Mouse (Mus musculus): ENCODE results near the gene Dot1l. TPM values are rescaled to one million over a fixed set of nuclear protein-coding genes. Genes with fewer than 3 reads are reported as not detected.

Dot1l gene
- polyA plus RNA-seq, 1 experiment from 2014 or later: 25.7 TPM

- Histone ChIP-seq H3K9ac (no peak overlapping the region), H3K4me2 (no peak overlapping the region), H3K27me3 (replicated peaks) (peaks cover 61% of the 10 kb centered on the region), H3K4me3 (peak overlapping the region; percentile 4; the same call in 1 of the 2 replicates), H3K9me3 (replicated peaks) (peaks cover 13% of the 10 kb centered on the region; the same call in 1 of the 2 replicates), H3K4me1 (replicated peaks) (peaks cover 46% of the 10 kb centered on the region), H3K36me3 (peaks cover 3% of the 10 kb centered on the region; the same call in 1 of the 2 replicates), H3K27ac (ENCODE audit: poor library complexity, severe bottlenecking) (no peak overlapping the region)
- WGBS: 48% methylated on average over 30 of the region's 30 CpGs
- no peak for ATAC-seq (ENCODE audit: insufficient number of reproducible peaks, low FRiP score)
Observed at GRCm38 (mm10) chr10:80835617-80836016, 80.6 kb downstream of the Dot1l start.

- peaks cover 74% of the 10 kb centered on the region for H3K27me3 ChIP-seq (replicated peaks)
Observed at GRCm38 (mm10) chr10:80836949-80837379, 82.0 kb downstream of the Dot1l start.

GRCm38 (mm10) chr10:80837827-80838226 lies 82.8 kb downstream of the Dot1l start:
- H3K27ac ChIP-seq (ENCODE audit: poor library complexity, severe bottlenecking): peak overlapping the region; percentile 49
- no peaks in the 10 kb centered on the region for H3K36me3 ChIP-seq
- H3K9ac ChIP-seq: no peak overlapping the region
- H3K4me2 ChIP-seq: peak overlapping the region; percentile 8; the same call in 1 of the 2 replicates
- peaks cover 30% of the 10 kb centered on the region for H3K4me1 ChIP-seq (replicated peaks)
- no peak overlapping the region for H3K4me3 ChIP-seq
- peaks cover 81% of the 10 kb centered on the region for H3K27me3 ChIP-seq (replicated peaks)
- peaks cover 13% of the 10 kb centered on the region; the same call in 1 of the 2 replicates for H3K9me3 ChIP-seq (replicated peaks)
- WGBS: 26% methylated on average over 2 of the region's 2 CpGs
- ATAC-seq (ENCODE audit: insufficient number of reproducible peaks, low FRiP score): 0 out of 2 replicates have a peak, but pooled peaks have one; percentile 27

More at GRCm38 (mm10) chr10:80836949-80837379, 82.0 kb downstream of the Dot1l start:
- H3K9me3 ChIP-seq (replicated peaks): peaks cover 13% of the 10 kb centered on the region; the same call in 1 of the 2 replicates
- H3K4me2 ChIP-seq: no peak overlapping the region
- peaks cover 33% of the 10 kb centered on the region for H3K4me1 ChIP-seq (replicated peaks)
- 42% methylated on average over 7 of the region's 7 CpGs for WGBS
- H3K27ac ChIP-seq (ENCODE audit: poor library complexity, severe bottlenecking): no peak overlapping the region
- no peak for ATAC-seq (ENCODE audit: insufficient number of reproducible peaks, low FRiP score)
- no peaks in the 10 kb centered on the region for H3K36me3 ChIP-seq
- H3K9ac ChIP-seq: no peak overlapping the region
- no peak overlapping the region for H3K4me3 ChIP-seq

- Histone ChIP-seq H3K4me1 (replicated peaks) (peaks cover 31% of the 10 kb centered on the region), H3K36me3 (no peaks in the 10 kb centered on the region), H3K4me3 (no peak overlapping the region), H3K4me2 (0 out of 2 replicates have a peak overlapping the region, but pooled peaks have one; percentile 8), H3K27me3 (replicated peaks) (peaks cover 81% of the 10 kb centered on the region), H3K9ac (no peak overlapping the region), H3K9me3 (replicated peaks) (peaks cover 13% of the 10 kb centered on the region; the same call in 1 of the 2 replicates), H3K27ac (ENCODE audit: poor library complexity, severe bottlenecking) (peak overlapping the region; percentile 49)
- 67% methylated on average over 2 of the region's 2 CpGs for WGBS
- no peak for ATAC-seq (ENCODE audit: insufficient number of reproducible peaks, low FRiP score)
Observed at GRCm38 (mm10) chr10:80838346-80838912, 83.4 kb downstream of the Dot1l start.

GRCm38 (mm10) chr10:80839848-80840247 lies 84.8 kb downstream of the Dot1l start:
- no peak overlapping the region for H3K4me3 ChIP-seq
- no peak overlapping the region for H3K27ac ChIP-seq (ENCODE audit: poor library complexity, severe bottlenecking)
- no peak overlapping the region for H3K9ac ChIP-seq
- H3K9me3 ChIP-seq (replicated peaks): peaks cover 6% of the 10 kb centered on the region; the same call in 1 of the 2 replicates
- H3K4me2 ChIP-seq: no peak overlapping the region
- peaks cover 37% of the 10 kb centered on the region for H3K4me1 ChIP-seq (replicated peaks)
- no peaks in the 10 kb centered on the region for H3K36me3 ChIP-seq
- peaks cover 81% of the 10 kb centered on the region for H3K27me3 ChIP-seq (replicated peaks)
- ATAC-seq (ENCODE audit: insufficient number of reproducible peaks, low FRiP score): no peak
- 61% methylated on average over 6 of the region's 6 CpGs for whole genome bisulfite sequencing

- no peaks in the 10 kb centered on the region for H3K9me3 ChIP-seq (replicated peaks)
- peaks cover 30% of the 10 kb centered on the region for H3K4me1 ChIP-seq (replicated peaks)
- no peak overlapping the region for H3K27ac ChIP-seq (ENCODE audit: poor library complexity, severe bottlenecking)
- no peak overlapping the region for H3K9ac ChIP-seq
- 79% methylated on average over 2 of the region's 2 CpGs for WGBS
- H3K36me3 ChIP-seq: no peaks in the 10 kb centered on the region
- no peak overlapping the region for H3K4me2 ChIP-seq
- H3K27me3 ChIP-seq (replicated peaks): peaks cover 80% of the 10 kb centered on the region
- no peak overlapping the region for H3K4me3 ChIP-seq
- ATAC-seq (ENCODE audit: insufficient number of reproducible peaks, low FRiP score): no peak
Observed at GRCm38 (mm10) chr10:80841685-80842084, 86.7 kb downstream of the Dot1l start.

GRCm38 (mm10) chr10:80842334-80842733 lies 87.3 kb downstream of the Dot1l start:
- Histone ChIP-seq H3K27me3 (replicated peaks) (peaks cover 73% of the 10 kb centered on the region), H3K27ac (ENCODE audit: poor library complexity, severe bottlenecking) (no peak overlapping the region), H3K4me2 (no peak overlapping the region), H3K9ac (no peak overlapping the region), H3K9me3 (replicated peaks) (no peaks in the 10 kb centered on the region), H3K4me3 (no peak overlapping the region), H3K36me3 (no peaks in the 10 kb centered on the region), H3K4me1 (replicated peaks) (peaks cover 23% of the 10 kb centered on the region)
- ATAC-seq (ENCODE audit: insufficient number of reproducible peaks, low FRiP score): no peak
- 78% methylated on average over 15 of the region's 15 CpGs for WGBS

GRCm38 (mm10) chr10:80843087-80843930 lies 88.3 kb downstream of the Dot1l start:
- Histone ChIP-seq H3K36me3 (no peaks in the 10 kb centered on the region), H3K27ac (ENCODE audit: poor library complexity, severe bottlenecking) (no peak overlapping the region), H3K4me1 (replicated peaks) (peaks cover 15% of the 10 kb centered on the region), H3K27me3 (replicated peaks) (peaks cover 65% of the 10 kb centered on the region), H3K4me2 (peak overlapping the region; percentile 88), H3K4me3 (peak overlapping the region; percentile 50), H3K9ac (peak overlapping the region; percentile 70), H3K9me3 (replicated peaks) (no peaks in the 10 kb centered on the region)
- WGBS: 11% methylated on average over 32 of the region's 32 CpGs
- ATAC-seq (ENCODE audit: insufficient number of reproducible peaks, low FRiP score): no peak

- no peak for ATAC-seq (ENCODE audit: insufficient number of reproducible peaks, low FRiP score)
- peak within 1 kb of the TSS; percentile 70 for H3K9ac ChIP-seq
- H3K36me3 ChIP-seq: no peaks in the 10 kb centered on the region
- H3K27me3 ChIP-seq (replicated peaks): peaks cover 64% of the 10 kb centered on the region
- WGBS: 5% methylated on average over 43 of the region's 51 CpGs
- no peak within 1 kb of the TSS for H3K27ac ChIP-seq (ENCODE audit: poor library complexity, severe bottlenecking)
- no peaks in the 10 kb centered on the region for H3K9me3 ChIP-seq (replicated peaks)
- H3K4me3 ChIP-seq: peak within 1 kb of the TSS; percentile 50
- peaks cover 18% of the 10 kb centered on the region for H3K4me1 ChIP-seq (replicated peaks)
- H3K4me2 ChIP-seq: peak within 1 kb of the TSS; percentile 88
Observed at GRCm38 (mm10) chr10:80843931-80844547, 89.0 kb downstream of the Dot1l start, which contains the start of gene Lingo3. Gene Lingo3 (minus strand): TSS chr10:80844039.

Data from heart, embryonic 12.5 days (tissue).